Mouse (Mus musculus) kidney, embryonic 16.5 days (tissue): ENCODE measurements around the gene Ina. TPM values are rescaled to one million over a fixed set of nuclear protein-coding genes. Genes with fewer than 3 reads are reported as not detected.
"Not testable (repeated sequence)": the region's sequence is repeated elsewhere in the genome, so short reads cannot be mapped to it uniquely, and the experiment has no call there.

Experiments
- ATAC-seq: fragments of 200-750 bp; cut with Nextera tagmentation; 2 replicates; pipeline ENCODE4 v1.8.0; 2017; ENCODE audit warnings: moderate TSS enrichment; ENCODE audit not compliant: low FRiP score, low TSS enrichment
- H3K27ac ChIP-seq: fragments of 300-500 bp; sonication (generic); 2 replicates; pipeline ENCODE4 v1.5.1; 2014; ENCODE audit warnings: low read length
- H3K27me3 ChIP-seq: fragments of 300-500 bp; sonication (generic); 2 replicates; pipeline ENCODE4 v1.6.1; 2014; ENCODE audit warnings: low read length, control low read depth, mixed read lengths; ENCODE audit not compliant: insufficient read depth
- H3K36me3 ChIP-seq: fragments of 300-500 bp; sonication (generic); 2 replicates; pipeline ENCODE4 v1.6.1; 2014; ENCODE audit warnings: low read length, control low read depth, mixed read lengths; ENCODE audit not compliant: insufficient read depth
- H3K4me1 ChIP-seq: fragments of 300-500 bp; sonication (generic); 2 replicates; pipeline ENCODE4 v1.6.1; 2014; ENCODE audit warnings: low read length, control low read depth, mixed read lengths; ENCODE audit not compliant: insufficient read depth
- H3K4me2 ChIP-seq: fragments of 300-500 bp; sonication (generic); replicated peaks from 2 replicates; pipeline ENCODE4 v1.6.1; 2014; ENCODE audit warnings: low read depth, low read length
- H3K4me3 ChIP-seq: fragments of 300-500 bp; sonication (generic); 2 replicates; pipeline ENCODE4 v1.5.1; 2014; ENCODE audit warnings: mild to moderate bottlenecking, low read length
- H3K9ac ChIP-seq: fragments of 300-500 bp; sonication (generic); replicated peaks from 2 replicates; pipeline ENCODE4 v1.6.1; 2014; ENCODE audit warnings: low read length
- H3K9me3 ChIP-seq: fragments of 300-500 bp; sonication (generic); 2 replicates; pipeline ENCODE4 v1.6.1; 2016; ENCODE audit warnings: low read length, control low read depth
- WGBS: fragments of 180-500 bp; shearing (Covaris S2); extraction: QIAGEN DNeasy Blood & Tissue Kit; methylation state at CpG from one replicate; pipeline ENCODE4 v1.1.7; 2014; 5-methylcytosine and 5-hydroxymethylcytosine counted together
- polyA plus RNA-seq: library from polyadenylated mRNA; unstranded; fragments of >200 nt; fragmentation: Nextera tagmentation; extraction: Ambion mirVana; gene quantifications from 2 replicates; pipeline ENCODE4 v1.2.1, GENCODE M21; 2015

The Ina gene
- polyA plus RNA-seq, 1 experiment from 2014 or later: 0.71 TPM

DNA sequence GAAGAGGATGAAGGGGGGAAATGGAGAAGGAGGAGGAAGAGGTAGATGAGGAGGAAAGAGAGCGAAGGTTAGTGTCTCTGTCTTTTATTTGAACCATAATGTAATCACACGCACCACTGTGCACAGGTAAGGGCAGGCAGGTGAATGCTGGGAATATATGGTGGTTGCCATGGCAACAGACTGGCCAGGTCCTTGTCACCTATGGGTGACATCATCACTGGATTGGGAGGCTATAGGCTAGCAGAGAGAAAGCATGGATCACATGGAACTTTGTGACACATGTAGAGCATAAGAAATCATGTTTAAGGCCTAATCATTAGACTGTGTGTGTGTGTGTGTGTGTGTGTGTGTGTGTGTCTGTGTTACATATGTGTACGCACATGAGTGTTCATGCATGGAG, 42.3 kb upstream of the Ina start:
- no peak for ATAC-seq
- H3K27me3 ChIP-seq: no peaks in the 10 kb centered on the region
- H3K9me3 ChIP-seq: no peaks in the 10 kb centered on the region
- no peaks in the 10 kb centered on the region for H3K36me3 ChIP-seq
- peaks cover 16% of the 10 kb centered on the region for H3K4me1 ChIP-seq
- no peak overlapping the region for H3K4me3 ChIP-seq
- H3K27ac ChIP-seq: no peak overlapping the region
- H3K4me2 ChIP-seq: no peak overlapping the region
- H3K9ac ChIP-seq: no peak overlapping the region
- 92% methylated on average over 3 of the region's 3 CpGs for WGBS

DNA sequence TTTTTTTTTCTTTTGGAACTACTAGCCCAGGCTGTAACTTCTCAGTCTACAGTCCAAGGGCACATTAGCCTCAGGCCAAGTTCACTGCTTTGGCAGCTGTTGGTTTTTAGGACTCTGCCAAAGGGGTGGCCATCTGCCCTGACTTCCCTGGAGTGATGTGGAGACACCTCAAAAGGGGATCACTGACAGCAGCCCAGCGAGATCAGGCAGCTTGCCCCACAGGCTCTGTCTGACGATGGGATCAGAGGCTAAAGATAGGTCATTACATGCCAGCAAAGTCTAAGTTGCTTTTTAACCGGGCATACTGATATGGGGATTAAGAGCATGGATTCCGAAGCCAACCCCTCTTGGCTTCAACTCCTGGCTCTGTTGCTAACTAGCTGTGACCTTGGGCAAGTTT, 38.9 kb upstream of the Ina start:
- H3K4me2 ChIP-seq: no peak overlapping the region
- 68% methylated on average over 4 of the region's 4 CpGs for WGBS
- ATAC-seq: no peak

DNA sequence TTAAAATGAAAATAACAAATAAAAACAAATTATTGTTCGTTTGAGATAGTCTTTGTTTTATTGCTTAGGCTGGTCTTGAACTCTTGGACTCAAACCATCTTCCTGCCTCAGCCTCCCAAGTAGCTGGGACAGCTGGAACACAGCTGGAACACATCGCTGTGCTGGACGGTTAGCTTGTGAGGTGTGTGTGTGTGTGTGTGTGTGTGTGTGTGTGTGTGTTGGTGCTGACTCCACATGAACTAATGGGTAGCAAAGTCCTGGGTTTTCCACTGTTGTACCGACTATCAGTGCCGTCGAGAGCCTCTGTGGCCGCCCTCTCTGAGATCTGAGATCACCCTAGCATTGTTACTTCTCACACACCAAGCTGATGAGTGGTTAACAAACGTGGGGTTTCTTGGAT, 38.5 kb upstream of the Ina start:
- WGBS: 88% methylated on average over 8 of the region's 8 CpGs
- H3K4me3 ChIP-seq: no peak overlapping the region
- H3K27me3 ChIP-seq: no peaks in the 10 kb centered on the region
- peaks cover 6% of the 10 kb centered on the region for H3K4me1 ChIP-seq
- H3K4me2 ChIP-seq: no peak overlapping the region
- H3K36me3 ChIP-seq: no peaks in the 10 kb centered on the region
- H3K9me3 ChIP-seq: no peaks in the 10 kb centered on the region
- H3K9ac ChIP-seq: no peak overlapping the region
- ATAC-seq: no peak
- no peak overlapping the region for H3K27ac ChIP-seq

More for the DNA sequence above, 38.9 kb upstream of the Ina start:
- H3K4me3 ChIP-seq: no peak overlapping the region
- no peaks in the 10 kb centered on the region for H3K9me3 ChIP-seq
- no peaks in the 10 kb centered on the region for H3K27me3 ChIP-seq
- H3K27ac ChIP-seq: no peak overlapping the region
- peaks cover 6% of the 10 kb centered on the region for H3K4me1 ChIP-seq
- no peak overlapping the region for H3K9ac ChIP-seq
- no peaks in the 10 kb centered on the region for H3K36me3 ChIP-seq

DNA sequence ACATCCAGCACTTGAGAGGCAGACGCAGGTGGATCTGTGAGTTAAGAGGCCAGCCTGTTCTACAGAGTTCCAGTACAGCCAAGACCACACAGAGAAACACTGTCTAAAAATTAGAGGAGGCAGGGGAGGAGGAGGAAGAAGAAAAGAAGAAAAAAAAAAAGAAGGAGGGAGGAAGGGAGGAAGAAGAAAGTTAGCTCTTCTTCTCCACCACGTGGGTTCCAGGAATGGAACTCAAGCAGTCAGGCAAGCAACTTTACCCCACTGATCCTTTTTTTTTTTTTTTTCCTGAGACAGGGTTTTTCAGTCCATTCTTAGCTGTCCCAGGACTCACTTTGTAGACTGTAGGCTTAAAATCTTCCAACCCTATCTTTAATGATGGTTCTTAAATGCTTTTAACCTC, 37.8 kb upstream of the Ina start:
- H3K27ac ChIP-seq: no peak overlapping the region

DNA sequence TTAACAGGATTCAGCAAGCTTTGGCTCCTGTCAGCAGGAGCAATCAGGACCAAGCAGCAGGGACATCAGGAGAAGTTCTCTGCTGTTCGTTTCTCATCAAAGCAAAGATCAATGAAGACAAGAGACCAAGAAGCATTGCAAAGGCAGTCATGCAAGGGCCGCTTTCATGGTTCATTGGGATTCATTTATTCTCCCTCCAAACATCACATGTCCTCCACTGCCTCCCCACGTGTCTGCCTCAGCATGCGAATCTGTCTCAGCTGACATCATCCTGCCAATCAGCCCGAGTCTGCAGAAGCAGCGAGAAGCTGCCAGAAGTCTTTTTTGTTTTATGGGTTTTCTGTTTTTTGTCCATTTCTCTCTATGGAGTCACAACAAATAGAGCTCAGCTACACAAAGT, 37.0 kb upstream of the Ina start:
- Histone ChIP-seq H3K36me3 (no peaks in the 10 kb centered on the region), H3K4me2 (no peak overlapping the region), H3K9ac (no peak overlapping the region), H3K27me3 (no peaks in the 10 kb centered on the region), H3K9me3 (no peaks in the 10 kb centered on the region), H3K4me1 (peaks cover 3% of the 10 kb centered on the region; the same call in 1 of the 2 replicates), H3K4me3 (no peak overlapping the region), H3K27ac (peak overlapping the region; percentile 52; the same call in 1 of the 2 replicates)
- 30% methylated on average over 6 of the region's 6 CpGs for WGBS
- peak; percentile 74; the same call in 1 of the 2 replicates for ATAC-seq

More for the DNA sequence above, 37.8 kb upstream of the Ina start:
- Histone ChIP-seq H3K4me1 (peaks cover under 1% of the 10 kb centered on the region), H3K9ac (no peak overlapping the region), H3K9me3 (no peaks in the 10 kb centered on the region), H3K27me3 (no peaks in the 10 kb centered on the region), H3K36me3 (no peaks in the 10 kb centered on the region), H3K4me3 (no peak overlapping the region), H3K4me2 (no peak overlapping the region)
- 42% methylated on average over 2 of the region's 2 CpGs for WGBS
- ATAC-seq: no peak

DNA sequence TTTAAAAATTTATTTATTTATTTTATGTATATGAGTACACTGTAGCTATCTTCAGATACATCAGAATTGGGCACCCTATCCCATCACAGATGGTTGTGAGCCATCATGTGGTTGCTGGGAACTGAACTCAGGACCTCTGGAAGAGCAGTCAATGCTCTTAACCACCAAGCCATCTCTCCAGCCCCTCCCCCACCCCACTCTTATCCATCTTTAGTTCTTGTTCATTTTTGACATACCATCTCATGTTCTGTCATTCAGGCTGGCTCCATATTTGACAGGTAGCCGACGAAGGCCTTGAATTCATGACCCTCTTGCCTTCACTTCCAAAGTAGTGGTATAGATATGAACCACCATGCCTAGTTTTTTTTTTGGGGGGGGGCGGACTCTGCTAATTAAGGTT, 36.4 kb upstream of the Ina start:
- 97% methylated on average over 3 of the region's 3 CpGs for WGBS
- ATAC-seq: not testable (repeated sequence)

DNA sequence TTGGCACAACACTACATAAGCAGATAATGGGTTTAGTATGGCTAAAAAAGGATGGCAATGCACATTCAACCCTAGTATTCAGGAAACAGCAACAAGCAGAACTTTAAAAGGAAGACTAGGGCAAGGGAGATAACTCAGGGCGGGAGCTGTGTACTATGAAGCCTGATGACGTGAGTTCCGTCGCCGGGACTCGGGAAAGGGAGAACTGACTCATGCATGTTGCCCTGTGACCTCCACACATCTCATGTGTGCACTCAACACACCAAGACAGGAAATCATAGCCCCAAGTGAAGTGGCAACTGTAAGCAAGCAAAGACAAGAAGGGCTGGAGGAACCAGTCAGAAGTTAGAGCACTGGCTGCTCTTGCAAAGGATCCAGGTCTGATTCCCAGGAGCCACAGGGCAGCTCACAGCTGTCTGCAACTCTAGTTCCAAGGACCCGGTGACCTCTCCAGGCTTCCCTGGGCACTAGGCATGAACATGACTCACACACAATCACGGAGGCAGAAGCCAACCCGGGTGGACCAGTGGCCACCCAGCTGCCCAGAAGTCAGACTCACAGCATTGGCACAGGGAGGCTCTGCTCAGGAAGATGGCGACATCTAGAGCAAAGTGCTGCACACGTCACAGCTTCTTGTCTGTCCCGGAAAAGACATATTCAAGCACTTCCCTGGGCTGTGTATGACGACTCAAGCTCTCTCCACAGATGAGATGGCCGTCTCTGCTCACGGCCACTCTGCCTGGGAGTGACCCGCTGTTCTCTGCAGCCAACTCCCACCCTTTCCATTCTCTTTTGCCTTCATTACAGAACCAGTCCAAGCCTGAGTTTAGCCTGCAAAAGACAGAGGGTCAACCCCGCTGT, 35.3 kb upstream of the Ina start:
- Histone ChIP-seq H3K4me1 (peaks cover 18% of the 10 kb centered on the region), H3K4me3 (no peak overlapping the region), H3K9me3 (no peaks in the 10 kb centered on the region), H3K27me3 (no peaks in the 10 kb centered on the region), H3K4me2 (no peak overlapping the region), H3K9ac (no peak overlapping the region; the same call in 1 of the 2 replicates), H3K27ac (no peak overlapping the region), H3K36me3 (no peaks in the 10 kb centered on the region)
- 74% methylated on average over 17 of the region's 17 CpGs for WGBS
- ATAC-seq: no peak

More for the DNA sequence above, 36.4 kb upstream of the Ina start:
- not testable (repeated sequence) for H3K27me3 ChIP-seq, H3K36me3 ChIP-seq, H3K27ac ChIP-seq, H3K4me2 ChIP-seq, H3K4me3 ChIP-seq, H3K9me3 ChIP-seq, H3K9ac ChIP-seq, H3K4me1 ChIP-seq

DNA sequence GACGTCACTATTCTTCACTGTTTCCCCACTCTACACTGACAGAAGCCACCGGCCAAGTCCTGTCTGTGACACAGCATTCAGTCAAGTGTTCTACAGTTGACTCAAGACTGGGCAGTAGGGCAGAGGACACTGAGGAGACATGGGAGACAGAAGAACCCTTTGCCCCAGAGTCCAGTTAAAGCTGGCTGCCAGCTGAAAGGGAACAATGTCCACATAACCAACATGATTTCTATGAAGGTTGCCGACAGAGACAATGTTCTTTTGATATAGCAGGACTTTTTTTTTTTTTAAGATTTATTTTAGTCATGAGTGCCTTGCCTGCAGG, 34.8 kb upstream of the Ina start:
- Histone ChIP-seq H3K9me3 (no peaks in the 10 kb centered on the region), H3K27ac (no peak overlapping the region), H3K27me3 (no peaks in the 10 kb centered on the region), H3K4me3 (no peak overlapping the region), H3K9ac (no peak overlapping the region; the same call in 1 of the 2 replicates), H3K4me2 (no peak overlapping the region), H3K36me3 (no peaks in the 10 kb centered on the region), H3K4me1 (peaks cover 21% of the 10 kb centered on the region)
- ATAC-seq: no peak
- 77% methylated on average over 3 of the region's 3 CpGs for WGBS

DNA sequence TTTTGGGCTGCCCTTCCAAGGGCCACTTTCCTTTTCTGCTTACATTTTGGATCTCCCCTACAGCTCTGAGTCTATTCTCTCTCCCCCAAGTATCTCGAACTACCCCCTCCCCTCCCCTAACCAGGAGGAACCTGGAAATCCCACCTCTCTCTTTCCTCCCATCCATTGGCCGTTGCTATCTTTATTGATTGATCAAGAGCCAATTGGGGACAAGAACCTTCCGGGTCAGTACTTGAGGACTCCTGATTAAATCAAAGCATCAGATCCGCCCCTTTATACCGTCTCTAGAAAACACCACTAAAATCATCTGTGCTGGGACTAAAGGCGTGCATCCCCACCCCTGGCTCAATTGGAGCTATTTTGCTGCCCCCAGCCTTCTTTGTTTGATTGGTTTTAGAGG, 33.0 kb upstream of the Ina start:
- no peak overlapping the region for H3K4me3 ChIP-seq
- peaks cover 21% of the 10 kb centered on the region for H3K4me1 ChIP-seq
- no peaks in the 10 kb centered on the region for H3K9me3 ChIP-seq
- no peak overlapping the region for H3K9ac ChIP-seq
- no peaks in the 10 kb centered on the region for H3K36me3 ChIP-seq
- no peak for ATAC-seq
- 37% methylated on average over 6 of the region's 6 CpGs for WGBS
- no peaks in the 10 kb centered on the region for H3K27me3 ChIP-seq
- no peak overlapping the region for H3K4me2 ChIP-seq
- no peak overlapping the region for H3K27ac ChIP-seq

DNA sequence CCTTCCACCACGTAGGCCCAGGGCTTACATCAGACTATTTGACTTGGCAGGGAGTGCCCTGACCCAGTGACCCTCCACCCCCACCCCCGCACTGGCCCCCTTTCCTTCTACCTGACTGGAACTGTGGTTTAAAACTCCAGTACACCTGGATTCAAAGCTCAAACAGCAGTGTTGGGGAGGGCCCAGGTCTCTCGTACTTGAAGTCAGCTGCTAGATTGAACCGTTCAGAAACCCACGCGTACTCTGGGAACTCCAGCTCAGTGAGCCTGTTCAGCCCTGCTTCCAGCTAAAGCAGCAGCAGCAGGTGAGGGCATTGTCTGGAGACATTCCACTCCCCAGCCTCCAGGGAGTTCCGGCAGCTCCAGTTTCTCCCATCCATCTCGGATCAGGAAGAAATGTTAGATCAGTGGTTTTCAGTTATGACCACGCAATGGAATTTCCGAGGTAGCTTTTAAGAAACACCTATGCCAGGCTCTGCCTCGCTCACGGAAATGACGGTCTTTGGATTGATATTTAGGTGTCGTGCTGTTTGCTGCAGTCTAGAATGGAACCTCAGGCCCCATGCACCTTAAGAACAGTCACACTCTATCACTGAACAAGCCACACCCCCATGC, 31.0 kb upstream of the Ina start:
- Histone ChIP-seq H3K27ac (peak overlapping the region; percentile 78), H3K9me3 (no peaks in the 10 kb centered on the region), H3K4me1 (peaks cover 36% of the 10 kb centered on the region), H3K4me3 (no peak overlapping the region), H3K27me3 (no peaks in the 10 kb centered on the region), H3K4me2 (peak overlapping the region; percentile 28; the same call in 1 of the 2 replicates), H3K9ac (peak overlapping the region; percentile 24; the same call in 1 of the 2 replicates), H3K36me3 (no peaks in the 10 kb centered on the region)
- 22% methylated on average over 14 of the region's 14 CpGs for WGBS
- ATAC-seq: peak; percentile 57
